Mouse (Mus musculus) liver, adult 2 months (tissue): ENCODE measurements around the gene Rab8a. TPM values are rescaled to one million over a fixed set of nuclear protein-coding genes. Genes with fewer than 3 reads are reported as not detected.
A peak's percentile ranks its signal among the peaks of the same experiment; 100 is the strongest.

Experiments used
- DNase-seq: peaks from one replicate; pipeline ENCODE4 v3.0.0-alpha.2; 2011; ENCODE audit warnings: low read depth, low spot score; ENCODE audit errors: extremely low read depth
- H3K27ac ChIP-seq: fragments of 200-500 bp; replicated peaks from 2 replicates; pipeline ENCODE4 v1.5.1; 2012; ENCODE audit warnings: low read depth, mild to moderate bottlenecking, control low read depth, inconsistent platforms, low read length; ENCODE audit not compliant: insufficient read depth
- H3K27me3 ChIP-seq: fragments of 200-500 bp; 2 replicates; pipeline ENCODE4 v1.6.1; 2012; ENCODE audit warnings: mild to moderate bottlenecking, moderate library complexity, low read length, inconsistent platforms; ENCODE audit not compliant: control insufficient read depth, insufficient read depth
- H3K36me3 ChIP-seq: fragments of 200-500 bp; 2 replicates; pipeline ENCODE4 v1.6.1; 2012; ENCODE audit warnings: low read length, inconsistent platforms; ENCODE audit not compliant: control insufficient read depth, insufficient read depth
- H3K4me1 ChIP-seq: fragments of 200-500 bp; 2 replicates; pipeline ENCODE4 v1.6.1; 2011; ENCODE audit warnings: low read length; ENCODE audit not compliant: control insufficient read depth, insufficient read depth
- H3K4me3 ChIP-seq: fragments of 200-500 bp; 2 replicates; pipeline ENCODE4 v1.5.1; 2011; ENCODE audit warnings: low read depth, mild to moderate bottlenecking, control low read depth, low read length, moderate library complexity; ENCODE audit not compliant: insufficient read depth
- H3K79me2 ChIP-seq: fragments of 200-500 bp; 2 replicates; pipeline ENCODE4 v1.6.1; 2012; ENCODE audit warnings: inconsistent platforms, mild to moderate bottlenecking, low read length, moderate library complexity; ENCODE audit not compliant: control insufficient read depth, insufficient read depth
- H3K9ac ChIP-seq: fragments of 200-500 bp; 2 replicates; pipeline ENCODE4 v1.6.1; 2012; ENCODE audit warnings: low read depth, mild to moderate bottlenecking, control low read depth, inconsistent platforms, low read length
- CTCF ChIP-seq: fragments of 200-500 bp; IDR thresholded peaks from 2 replicates; pipeline ENCODE4 v1.5.1; 2011; ENCODE audit warnings: low read depth, low read length, control low read depth
- POLR2A ChIP-seq: fragments of 200-500 bp; IDR thresholded peaks from 2 replicates; pipeline ENCODE4 v1.6.1; 2011; ENCODE audit warnings: low read length, control low read depth; ENCODE audit not compliant: insufficient read depth; ENCODE audit errors: extremely low read depth
- WGBS: fragments of 180-500 bp; shearing (Covaris S2); methylation state at CpG from one replicate; pipeline ENCODE4 v1.1.7; 2018; 5-methylcytosine and 5-hydroxymethylcytosine counted together
- polyA plus RNA-seq: library from polyadenylated mRNA; depleted of rRNA; stranded (reverse); fragments of >200 nt; gene quantifications from 2 replicates; pipeline ENCODE4 v1.2.3, GENCODE M21; 2012
- total RNA-seq: library from RNA; depleted of rRNA; stranded (reverse); fragments of >200 nt; gene quantifications from 2 replicates; pipeline ENCODE4 v1.2.3, GENCODE M21; 2014

The Rab8a gene
- total and polyA plus RNA-seq, 2 experiments: 27.5 to 101 TPM

DNA sequence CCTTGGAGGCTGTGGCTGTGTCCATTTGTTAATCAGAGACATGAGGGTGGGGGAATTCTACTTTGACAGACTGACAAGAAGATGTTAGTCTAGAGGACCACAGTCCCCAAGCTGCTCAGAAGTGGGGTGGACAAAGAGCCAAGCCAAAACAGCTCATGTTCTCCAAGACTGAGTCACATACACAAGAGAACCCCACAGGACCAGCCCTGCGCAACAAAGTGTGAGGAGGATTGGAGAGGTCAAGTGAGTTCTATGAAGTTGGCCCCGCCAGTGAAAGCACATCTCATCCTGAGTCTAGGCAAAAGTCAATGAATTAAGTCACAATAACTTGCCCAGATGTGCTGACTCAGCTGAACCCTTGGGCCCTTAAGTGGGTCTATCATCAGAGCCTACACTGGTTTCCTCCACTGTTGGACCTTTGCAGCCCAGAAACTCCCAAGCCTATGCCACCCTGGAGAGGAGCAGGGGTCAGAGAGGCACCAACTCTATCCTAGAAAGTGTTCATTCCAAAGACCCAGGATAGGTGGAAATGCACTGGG lies 26.9 kb downstream of the Rab8a start:
- Histone ChIP-seq H3K4me1 (no peaks in the 10 kb centered on the region), H3K79me2 (no peaks in the 10 kb centered on the region), H3K27me3 (no peaks in the 10 kb centered on the region), H3K27ac (no peak overlapping the region), H3K4me3 (no peak overlapping the region), H3K36me3 (no peaks in the 10 kb centered on the region), H3K9ac (no peak overlapping the region)
- WGBS: 87% methylated on average over 2 of the region's 2 CpGs
- DNase-seq: no peak
- TF ChIP-seq POLR2A (no peak), CTCF (no peak)

DNA sequence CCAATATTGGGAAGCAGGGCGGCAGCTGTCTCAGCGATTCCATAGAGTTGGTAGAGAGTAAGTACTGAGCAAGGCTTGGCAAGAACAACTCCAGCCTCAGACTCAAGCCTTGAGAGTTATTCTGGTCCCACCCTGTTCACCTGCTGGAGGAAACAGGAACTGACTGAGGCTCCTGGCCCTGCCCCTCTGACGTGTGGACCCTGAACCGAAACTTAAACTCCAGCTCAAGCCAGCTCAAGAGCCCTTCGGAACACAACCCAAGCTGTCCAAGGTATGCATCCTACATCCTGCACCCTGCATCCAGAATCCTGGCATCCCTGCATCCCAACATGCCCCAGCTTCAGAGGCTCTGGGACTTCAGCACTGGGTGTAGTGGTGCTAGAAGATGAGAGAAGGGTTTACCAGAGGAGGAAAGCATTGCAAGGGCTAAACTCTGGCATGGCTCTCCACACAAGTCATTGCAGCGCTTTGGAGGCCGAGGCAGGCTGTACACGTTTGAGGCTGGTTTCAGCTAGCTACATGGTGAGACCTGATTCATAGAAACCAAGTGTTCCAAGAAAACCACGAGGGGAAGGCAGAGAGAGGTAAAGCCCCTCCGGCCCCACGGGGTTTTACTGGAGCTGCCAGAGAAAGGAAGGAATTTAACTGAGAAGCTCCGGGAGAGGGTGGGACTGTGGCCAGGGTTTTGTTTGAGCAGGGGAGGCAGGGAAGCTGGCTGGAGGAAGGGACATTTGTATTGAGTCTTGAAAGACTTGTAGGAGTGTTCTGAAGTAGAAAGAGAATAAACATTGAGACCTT lies 28.6 kb downstream of the Rab8a start, which contains the start of gene Hsh2d:
Gene Hsh2d, plus strand, starts transcription at position 222 of the 798 bp plus-strand sequence.
- no peak within 1 kb of the TSS for H3K9ac ChIP-seq
- DNase-seq: no peak

DNA sequence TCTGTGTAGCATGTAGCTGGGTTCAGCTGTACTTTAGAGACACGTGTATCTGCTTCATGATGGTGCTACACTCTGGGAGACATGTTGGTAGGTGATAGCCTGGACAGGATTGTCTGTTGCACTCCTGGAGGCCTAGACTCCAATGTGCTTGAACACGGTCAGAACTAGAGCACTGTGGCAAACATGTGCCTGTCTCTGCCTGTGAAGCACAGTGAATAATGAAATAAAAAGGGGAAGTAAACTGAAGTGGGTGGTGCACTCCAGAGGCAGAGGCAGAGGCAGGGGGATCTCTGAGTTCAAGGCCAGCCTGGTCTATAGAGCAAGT lies 29.2 kb downstream of the Rab8a start:
- Histone ChIP-seq H3K4me3 (no peak overlapping the region), H3K27ac (no peak overlapping the region), H3K4me1 (no peaks in the 10 kb centered on the region), H3K79me2 (no peaks in the 10 kb centered on the region), H3K27me3 (no peaks in the 10 kb centered on the region), H3K9ac (no peak overlapping the region), H3K36me3 (no peaks in the 10 kb centered on the region)
- TF ChIP-seq POLR2A (no peak), CTCF (no peak)
- no peak for DNase-seq
- 83% methylated on average over 2 of the region's 2 CpGs for WGBS

More for the DNA sequence above, 28.6 kb downstream of the Rab8a start, which contains the start of gene Hsh2d:
- no peak for TF ChIP-seq POLR2A
- 66% methylated on average over 12 of the region's 12 CpGs for WGBS
- Histone ChIP-seq H3K79me2 (no peaks in the 10 kb centered on the region), H3K27me3 (no peaks in the 10 kb centered on the region), H3K36me3 (no peaks in the 10 kb centered on the region), H3K4me3 (peak within 1 kb of the TSS; percentile 21; the same call in 1 of the 2 replicates), H3K4me1 (no peaks in the 10 kb centered on the region), H3K27ac (no peak within 1 kb of the TSS)

DNA sequence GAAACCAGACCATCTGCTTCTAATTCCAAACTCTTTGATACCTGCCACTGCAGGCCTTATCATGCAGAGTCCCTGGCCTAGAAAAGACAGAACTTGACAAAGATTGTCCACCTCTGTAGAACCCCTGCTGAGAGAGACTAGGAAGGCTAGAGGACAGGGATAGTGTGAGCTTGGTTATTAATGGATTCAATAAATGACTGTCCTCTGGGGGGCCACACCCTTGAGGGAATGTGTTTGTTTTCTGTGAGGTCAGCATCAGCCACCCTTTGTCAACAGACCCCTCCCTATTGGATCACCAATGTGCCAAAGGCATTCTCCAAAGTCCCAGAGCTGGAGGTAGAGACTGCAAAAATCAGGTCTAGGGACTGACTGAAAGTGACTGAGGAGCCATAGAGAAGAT lies 31.1 kb downstream of the Rab8a start:
- Histone ChIP-seq H3K27me3 (no peaks in the 10 kb centered on the region), H3K36me3 (no peaks in the 10 kb centered on the region), H3K27ac (no peak overlapping the region), H3K9ac (no peak overlapping the region), H3K79me2 (no peaks in the 10 kb centered on the region), H3K4me1 (no peaks in the 10 kb centered on the region), H3K4me3 (no peak overlapping the region)
- TF ChIP-seq POLR2A (no peak), CTCF (no peak)
- DNase-seq: no peak

DNA sequence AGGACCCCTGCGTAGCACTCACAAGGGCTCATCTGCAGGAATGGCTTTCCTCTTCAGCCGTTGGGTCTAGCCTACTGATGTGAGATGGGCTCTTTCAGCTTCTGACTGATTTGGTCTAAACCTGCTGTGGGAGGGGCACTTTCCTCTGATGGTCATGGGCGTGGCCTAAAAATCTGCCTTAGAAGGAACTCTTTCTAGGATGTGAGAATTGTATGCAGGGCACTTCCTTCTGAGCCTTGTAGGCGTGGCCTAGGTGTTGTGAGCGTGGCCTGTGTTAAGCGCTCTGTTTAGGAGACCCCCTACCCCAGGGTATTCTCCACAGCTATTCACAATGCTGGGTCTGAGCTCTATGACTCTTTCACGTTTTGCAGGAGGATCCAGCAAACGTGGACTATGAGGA lies 37.0 kb downstream of the Rab8a start:
- Histone ChIP-seq H3K4me3 (no peak overlapping the region), H3K36me3 (no peaks in the 10 kb centered on the region), H3K27me3 (no peaks in the 10 kb centered on the region), H3K27ac (no peak overlapping the region), H3K9ac (no peak overlapping the region), H3K4me1 (no peaks in the 10 kb centered on the region), H3K79me2 (no peaks in the 10 kb centered on the region)
- no peak for DNase-seq
- TF ChIP-seq POLR2A (no peak), CTCF (no peak)
- 72% methylated on average over 8 of the region's 8 CpGs for WGBS

DNA sequence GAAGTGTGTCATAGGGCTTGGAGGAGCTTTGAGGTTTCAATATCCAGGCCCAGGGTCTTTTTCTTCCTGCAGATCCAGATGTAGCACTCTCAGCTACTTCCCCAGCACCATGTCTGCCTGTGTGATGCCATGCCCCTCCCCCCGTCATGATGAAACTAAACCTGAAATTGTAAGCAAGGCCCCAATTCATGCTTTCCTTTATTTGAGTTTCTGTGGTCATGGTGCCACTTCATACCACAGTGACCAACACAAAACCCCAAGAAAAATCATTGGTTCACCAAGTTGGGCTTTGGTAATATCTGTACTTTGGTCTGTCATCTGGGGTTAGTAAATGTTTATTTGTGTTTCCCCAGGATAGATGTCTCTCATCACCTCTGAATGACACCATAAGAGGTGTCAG lies 47.6 kb downstream of the Rab8a start:
- no peaks in the 10 kb centered on the region for H3K27me3 ChIP-seq
- H3K4me3 ChIP-seq: no peak overlapping the region
- no peaks in the 10 kb centered on the region for H3K36me3 ChIP-seq
- H3K27ac ChIP-seq: peak overlapping the region; percentile 57; the same call in 1 of the 2 replicates
- no peak overlapping the region for H3K9ac ChIP-seq
- TF ChIP-seq POLR2A (no peak), CTCF (no peak)
- WGBS: 48% methylated on average over 1 of the region's 1 CpGs
- no peaks in the 10 kb centered on the region for H3K79me2 ChIP-seq
- H3K4me1 ChIP-seq: peaks cover 1% of the 10 kb centered on the region; the same call in 1 of the 2 replicates
- peak; percentile 56 for DNase-seq
